Mouse (Mus musculus): ENCODE results near the gene Elobl.

Gene Elobl

DNA sequence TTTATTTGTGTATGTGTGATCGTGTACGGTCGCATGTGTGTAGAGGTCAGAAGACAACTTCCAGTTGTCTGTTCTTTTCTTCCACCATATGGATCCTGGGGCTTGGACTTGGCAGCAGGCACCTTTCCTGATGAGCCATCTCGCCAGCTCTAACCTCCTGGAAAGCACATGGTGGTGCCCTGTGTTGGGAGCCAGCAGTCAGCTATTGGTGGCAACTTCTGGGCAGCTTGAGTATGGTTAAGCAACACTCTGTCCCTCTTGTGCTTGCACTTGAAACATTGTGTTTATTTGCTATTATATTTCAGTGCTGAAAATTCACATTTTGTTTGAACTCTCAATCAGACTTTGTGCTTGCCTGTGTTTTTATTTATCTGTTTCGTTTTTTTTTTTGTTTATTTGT is 22.2 kb upstream of the Elobl start:
- DNase-seq (ENCODE audit: low spot score in 2 of 2): no peak

- DNase-seq (ENCODE audit: low spot score in 2 of 2): no peak
Measured at GRCm38 (mm10) chr11:88986616-88987015, 19.9 kb upstream of the Elobl start.

DNA sequence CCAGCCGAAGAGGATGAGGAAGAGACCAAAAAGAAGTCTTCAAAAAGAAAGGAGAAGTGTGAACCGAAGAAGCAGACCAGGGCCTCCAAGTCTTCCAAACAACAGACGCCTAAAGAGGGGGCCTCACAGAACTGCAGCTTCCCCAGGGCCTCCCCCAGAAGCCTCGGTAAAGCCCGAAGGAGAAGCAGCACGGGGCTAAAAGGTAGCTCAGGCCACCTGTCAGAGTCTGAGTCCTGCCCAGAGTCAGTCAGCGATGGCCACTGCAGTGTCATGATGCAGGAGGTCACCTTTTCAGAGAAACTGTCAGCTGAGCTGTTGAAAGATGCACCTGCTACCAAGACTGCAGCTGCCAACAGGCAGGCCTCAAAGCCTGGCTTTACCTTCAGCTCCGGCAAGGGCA is 14.6 kb upstream of the Elobl start:
- DNase-seq (ENCODE audit: low spot score in 2 of 2): no peak

- DNase-seq (ENCODE audit: low spot score in 2 of 2): no peak
Measured at GRCm38 (mm10) chr11:88977188-88977587, 10.5 kb upstream of the Elobl start.

DNA sequence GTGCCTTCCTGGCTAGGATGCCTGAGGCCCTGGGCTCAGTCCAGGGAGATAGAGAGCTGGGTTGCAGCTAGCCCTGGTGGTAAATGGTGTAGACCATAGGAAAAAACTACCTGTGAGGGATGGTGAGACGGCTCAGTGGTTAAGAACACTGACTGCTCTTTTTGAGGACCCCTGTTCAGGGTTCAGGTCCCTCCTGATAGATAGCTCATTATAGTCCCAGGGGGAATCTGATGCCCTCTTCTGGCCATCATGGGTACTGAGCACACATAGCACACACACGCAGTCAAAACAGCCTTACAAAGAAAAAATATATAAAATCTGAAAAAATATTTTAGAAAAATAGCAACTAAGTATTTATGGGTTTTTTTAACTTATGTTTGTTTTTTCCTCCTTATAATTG is 9.6 kb upstream of the Elobl start:
- DNase-seq (ENCODE audit: low spot score in 2 of 2): no peak

- DNase-seq (ENCODE audit: low spot score in 2 of 2): peak; percentile 96 to 97
Measured at GRCm38 (mm10) chr11:88973776-88974701, 7.3 kb upstream of the Elobl start.

GRCm38 (mm10) chr11:88970202-88970732 is 3.5 kb upstream of the Elobl start, which contains the start of gene Coil:
TSS of gene Coil (plus strand) at chr11:88970252.
- peak in 1 of 2 experiments; percentile 52 for DNase-seq (ENCODE audit: low spot score in 2 of 2)

- DNase-seq (ENCODE audit: low spot score in 2 of 2): no peak
Measured at GRCm38 (mm10) chr11:88958851-88959250, 7.9 kb downstream of the Elobl start.

DNA sequence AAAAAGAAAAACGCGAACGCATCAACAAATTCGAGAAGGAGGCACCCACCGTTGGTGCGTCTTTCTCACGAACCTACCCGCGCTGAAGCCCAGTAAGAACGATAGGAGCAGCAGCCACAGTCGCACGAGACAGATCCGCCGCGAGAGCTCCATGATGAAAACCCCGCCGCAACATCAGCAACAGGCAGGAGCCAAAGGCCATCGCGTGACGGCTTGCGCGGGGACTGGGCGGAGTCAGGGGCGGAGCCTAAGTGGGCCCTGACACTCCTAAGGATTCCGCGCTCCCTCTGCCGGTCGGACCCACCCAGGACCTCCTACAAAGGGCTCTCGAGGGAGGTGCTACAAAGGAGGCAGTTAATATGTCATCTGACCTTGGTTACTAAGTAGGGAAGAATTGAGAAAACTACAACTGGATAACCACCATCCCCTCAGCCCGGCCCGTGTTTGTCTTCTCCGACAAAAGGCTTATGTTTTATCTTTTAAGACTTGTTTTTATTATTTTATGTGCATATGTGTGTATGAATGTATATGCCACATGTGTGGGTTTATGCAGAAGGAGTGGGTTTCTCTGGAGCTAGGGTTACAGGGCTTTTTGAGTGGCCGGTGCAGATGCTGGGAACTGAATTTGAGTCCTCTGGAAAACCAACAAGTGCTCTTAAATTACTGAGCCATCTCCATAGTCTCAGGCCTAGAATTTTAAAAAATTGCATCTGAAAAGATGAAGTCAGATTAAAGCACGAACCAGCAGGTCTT is 11.3 kb downstream of the Elobl start, which contains the start of gene Scpep1:
Gene Scpep1, minus strand, starts transcription at position 249 of the 753 bp plus-strand sequence.
- peak; percentile 96 for DNase-seq (ENCODE audit: low spot score in 2 of 2)

- no peak for DNase-seq (ENCODE audit: low spot score in 2 of 2)
Measured at GRCm38 (mm10) chr11:88954803-88955202, 11.9 kb downstream of the Elobl start.

DNA sequence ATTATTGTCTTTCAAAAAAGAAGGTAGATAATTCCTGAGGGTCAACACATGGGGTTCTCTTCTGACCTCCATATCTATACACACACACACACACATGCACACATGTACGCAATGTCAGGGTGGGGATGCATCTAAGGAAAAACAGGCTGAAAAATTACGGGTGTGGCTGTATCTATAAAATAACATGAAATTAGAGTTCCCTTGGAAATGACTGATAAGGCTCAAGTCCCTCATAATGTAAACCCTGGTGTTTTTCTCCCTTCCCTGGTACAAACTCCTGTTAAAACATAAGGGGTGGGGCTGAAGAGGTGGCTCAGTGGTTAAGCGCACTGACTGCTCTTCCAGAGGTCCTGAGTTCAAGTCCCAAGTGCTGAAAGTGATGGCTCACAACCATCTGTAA is 13.1 kb downstream of the Elobl start:
- DNase-seq (ENCODE audit: low spot score in 2 of 2): no peak

DNA sequence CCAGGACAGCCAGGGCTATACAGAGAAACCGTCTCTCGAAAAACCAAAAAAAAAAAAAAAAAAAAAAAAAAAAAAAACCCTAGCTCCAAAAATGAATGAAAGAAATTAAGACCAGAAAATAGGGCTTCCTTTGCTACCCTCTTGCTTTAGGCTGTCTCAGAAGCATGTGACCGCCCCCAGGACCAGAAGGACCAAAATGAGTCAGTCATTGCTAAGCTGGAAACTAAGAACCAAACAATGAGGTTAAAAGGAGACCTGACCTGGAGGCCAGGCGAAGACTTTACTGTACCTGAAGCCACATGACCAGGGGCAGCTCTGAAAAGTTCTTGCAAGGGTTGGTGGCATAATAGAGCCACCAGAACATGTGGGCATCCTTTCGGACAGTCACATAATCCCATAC is 14.6 kb downstream of the Elobl start:
- no peak for DNase-seq (ENCODE audit: low spot score in 2 of 2)

- DNase-seq (ENCODE audit: low spot score in 2 of 2): no peak
Measured at GRCm38 (mm10) chr11:88951576-88951975, 15.2 kb downstream of the Elobl start.

GRCm38 (mm10) chr11:88950640-88951250 is 16.0 kb downstream of the Elobl start:
- no peak for DNase-seq (ENCODE audit: low spot score in 2 of 2)

- DNase-seq (ENCODE audit: low spot score in 2 of 2): no peak
Measured at GRCm38 (mm10) chr11:88949802-88950639, 16.7 kb downstream of the Elobl start.

DNA sequence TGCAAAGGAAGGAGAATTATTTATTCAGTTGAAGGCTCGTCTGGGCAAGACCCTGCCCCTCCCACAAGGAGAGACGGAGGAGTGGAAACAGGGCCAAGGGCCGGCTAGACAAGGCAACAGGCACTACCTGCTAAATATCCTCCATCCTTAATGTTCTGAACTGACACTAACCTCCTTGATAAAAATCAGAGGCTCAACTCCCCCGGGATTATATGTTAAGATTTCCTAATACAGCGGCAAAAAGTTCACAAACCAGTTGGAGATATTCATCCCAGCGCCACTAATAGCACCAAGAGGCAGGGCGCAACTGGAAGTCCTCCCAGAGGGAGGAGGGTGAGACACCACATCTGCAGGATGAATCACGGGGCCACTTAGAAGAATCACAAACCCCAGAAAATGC is 17.8 kb downstream of the Elobl start:
- no peak for DNase-seq (ENCODE audit: low spot score in 2 of 2)

GRCm38 (mm10) chr11:88945971-88946585 is 20.7 kb downstream of the Elobl start:
- DNase-seq (ENCODE audit: low spot score in 2 of 2): no peak

DNA sequence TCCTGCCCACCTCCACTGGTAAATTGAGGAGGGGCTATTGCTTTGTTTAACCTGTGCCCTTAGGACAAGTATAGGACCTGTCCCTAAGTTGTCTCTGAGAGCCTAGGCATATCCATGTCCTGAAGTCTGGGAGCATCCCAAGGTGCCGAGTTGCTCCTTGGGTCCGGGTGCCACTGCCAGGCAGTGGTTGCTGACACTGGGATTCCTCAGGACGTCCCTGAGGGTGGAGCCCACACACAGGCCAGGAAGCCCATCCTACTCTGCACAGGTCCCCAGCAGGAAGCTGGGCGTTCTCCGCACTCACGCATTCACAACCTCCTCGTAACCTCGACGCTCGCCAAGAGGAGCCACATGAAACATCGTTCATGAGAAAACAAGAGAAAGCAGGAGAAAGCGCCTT is 25.2 kb downstream of the Elobl start:
- no peak for DNase-seq (ENCODE audit: low spot score in 2 of 2)

GRCm38 (mm10) chr11:88939634-88940033 is 27.1 kb downstream of the Elobl start:
- DNase-seq (ENCODE audit: low spot score in 2 of 2): no peak

- no peak for DNase-seq (ENCODE audit: low spot score in 2 of 2)
Measured at GRCm38 (mm10) chr11:88938770-88939169, 28.0 kb downstream of the Elobl start.

DNA sequence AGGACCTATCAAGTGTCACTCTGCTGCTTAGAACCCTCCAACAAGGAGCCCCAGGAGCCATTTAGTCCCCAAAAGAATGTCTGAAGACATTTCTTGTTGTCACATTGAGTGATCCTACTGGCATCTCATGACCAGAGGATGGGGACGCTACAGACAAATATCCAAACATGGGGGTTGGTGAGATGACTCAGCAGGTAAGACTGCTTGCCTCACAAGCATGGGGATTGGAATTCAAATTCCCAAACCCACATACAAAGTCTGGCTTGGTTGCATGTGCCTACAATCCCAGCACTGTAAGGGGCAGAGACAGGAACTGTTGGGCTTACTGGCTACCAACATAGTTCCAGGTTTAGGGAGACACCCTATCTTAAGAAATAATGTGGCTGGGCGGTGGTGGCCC is 28.8 kb downstream of the Elobl start:
- DNase-seq (ENCODE audit: low spot score in 2 of 2): no peak
